Mouse (Mus musculus) myocyte (in vitro differentiated cells): Measurements from ENCODE around the gene S100a13. TPM values are rescaled to one million over a fixed set of nuclear protein-coding genes. Genes with fewer than 3 reads are reported as not detected.
A peak's percentile ranks its signal among the peaks of the same experiment; 100 is the strongest.

Experiments used
- H3K27me3 ChIP-seq: one replicate; pipeline ENCODE4 v1.6.1; 2011; ENCODE audit not compliant: control insufficient read depth, insufficient read depth, insufficient read length
- H3K36me3 ChIP-seq: one replicate; pipeline ENCODE4 v1.6.1; 2011; ENCODE audit not compliant: control insufficient read depth, insufficient read depth
- H3K4me2 ChIP-seq: one replicate; pipeline ENCODE4 v1.6.1; 2011; ENCODE audit warnings: low read depth, control low read depth
- H3K4me3 ChIP-seq: one replicate; pipeline ENCODE4 v1.5.1; 2011; ENCODE audit warnings: mild to moderate bottlenecking, control low read depth, moderate library complexity
- H3K79me2 ChIP-seq: one replicate; pipeline ENCODE4 v1.6.1; 2011; ENCODE audit not compliant: control insufficient read depth, insufficient read depth
- H3ac ChIP-seq: one replicate; pipeline ENCODE4 v1.6.1; 2011; ENCODE audit not compliant: control insufficient read depth, insufficient read length
- CEBPB ChIP-seq: IDR thresholded peaks from 2 replicates; pipeline ENCODE4 v1.6.1; 2011; ENCODE audit warnings: mild to moderate bottlenecking, moderate library complexity; ENCODE audit not compliant: poor library complexity, insufficient read depth, severe bottlenecking
- E2F4 ChIP-seq: IDR thresholded peaks from one replicate; pipeline ENCODE4 v1.6.1; 2011; ENCODE audit warnings: mild to moderate bottlenecking, control low read depth, moderate library complexity; ENCODE audit not compliant: insufficient read depth
- MAX ChIP-seq: IDR thresholded peaks from one replicate; pipeline ENCODE4 v1.6.1; 2011; ENCODE audit warnings: low read depth, mild to moderate bottlenecking, control low read depth
- MYOD1 ChIP-seq, 3 experiments: IDR thresholded peaks; one replicate each; pipeline ENCODE4 v1.6.1; 2011; ENCODE audit warnings: control low read depth in 2 of 3, low read depth in 2 of 3, mild to moderate bottlenecking in 2 of 3, moderate library complexity in 1 of 3; ENCODE audit not compliant: insufficient read length in 2 of 3, control insufficient read depth in 1 of 3
- MYOG ChIP-seq, 3 experiments: IDR thresholded peaks; one replicate each; pipeline ENCODE4 v1.6.1; 2011; ENCODE audit warnings: control low read depth in 2 of 3, low read depth in 2 of 3, mild to moderate bottlenecking in 2 of 3; ENCODE audit not compliant: insufficient read length in 2 of 3, control insufficient read depth in 1 of 3, insufficient read depth in 1 of 3
- POLR2A ChIP-seq: IDR thresholded peaks from one replicate; pipeline ENCODE4 v1.6.1; 2011; ENCODE audit warnings: low read depth, mild to moderate bottlenecking, control low read depth, moderate library complexity; ENCODE audit not compliant: insufficient read length
- POLR2AphosphoS2 ChIP-seq: IDR thresholded peaks from one replicate; pipeline ENCODE4 v1.6.1; 2011; ENCODE audit warnings: low read depth, control low read depth; ENCODE audit not compliant: insufficient read length
- REST ChIP-seq: IDR thresholded peaks from one replicate; pipeline ENCODE4 v1.6.1; 2011; ENCODE audit warnings: mild to moderate bottlenecking, control low read depth, moderate library complexity; ENCODE audit not compliant: insufficient read depth, insufficient read length
- SRF ChIP-seq: IDR thresholded peaks from one replicate; pipeline ENCODE4 v1.6.1; 2011; ENCODE audit warnings: low read depth; ENCODE audit not compliant: control insufficient read depth, insufficient read length
- TCF12 ChIP-seq: IDR thresholded peaks from one replicate; pipeline ENCODE4 v1.6.1; 2011; ENCODE audit warnings: mild to moderate bottlenecking, control low read depth; ENCODE audit not compliant: poor library complexity, insufficient read depth, severe bottlenecking
- TCF3 ChIP-seq: IDR thresholded peaks from one replicate; pipeline ENCODE4 v1.6.1; 2011; ENCODE audit warnings: low read depth, control low read depth; ENCODE audit not compliant: insufficient read length
- USF1 ChIP-seq: IDR thresholded peaks from one replicate; pipeline ENCODE4 v1.6.1; 2011; ENCODE audit warnings: low read depth, mild to moderate bottlenecking, control low read depth, moderate library complexity
- polyA plus RNA-seq: library from polyadenylated mRNA; unstranded; fragments of >200 nt; fragmentation: generic; extraction: Trizol; gene quantifications from one replicate; pipeline ENCODE4 v1.2.1, GENCODE M21; 2012; ENCODE audit warnings: missing spikeins

Gene S100a13
- polyA plus RNA-seq = 106 TPM

DNA sequence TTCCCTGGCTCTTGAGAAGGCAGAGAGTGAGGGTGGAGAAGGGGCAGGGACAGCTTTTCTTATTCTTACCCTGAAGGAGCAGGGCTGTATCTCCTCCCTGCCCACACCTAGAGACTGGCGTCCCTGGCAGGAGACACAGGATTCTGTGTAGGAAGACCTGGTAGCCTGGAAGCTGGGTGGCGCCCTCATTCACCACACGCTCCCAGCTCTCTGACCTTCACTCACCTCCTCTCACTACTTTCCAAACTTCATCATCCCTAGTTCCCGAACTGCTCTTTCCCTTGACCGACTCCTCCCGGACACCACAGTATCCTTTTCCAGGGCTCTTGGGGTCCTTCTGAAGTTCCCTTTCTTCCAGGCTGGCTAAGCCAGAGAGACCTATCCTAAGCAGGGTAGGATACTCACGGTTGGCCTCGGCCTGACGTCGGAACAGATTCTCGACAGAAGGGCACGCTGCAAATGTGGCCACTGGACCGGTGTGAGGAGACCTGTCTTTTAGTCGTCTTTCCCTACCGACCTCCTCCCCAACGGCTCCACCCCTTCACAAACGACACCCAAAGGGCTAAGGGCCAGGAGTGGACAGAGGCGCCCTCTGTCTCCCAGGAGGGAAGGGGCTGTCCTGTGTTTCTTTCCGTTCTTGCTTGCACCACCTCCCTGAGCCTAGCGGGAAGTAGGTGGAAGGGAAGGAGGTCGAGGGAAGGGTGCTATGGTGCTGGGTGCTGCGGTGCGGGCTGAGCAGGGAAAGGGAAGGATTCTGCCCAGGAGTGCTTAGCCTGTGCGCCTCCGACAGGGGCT is at the start of gene S100a13, which contains the start of gene S100a1:
Gene S100a13 (plus strand): TSS at position 640 of the 795 bp plus-strand sequence.
Gene S100a1 (minus strand): TSS at position 597 of the 795 bp plus-strand sequence.
- Histone ChIP-seq H3K4me3 (peak within 1 kb of the TSS; percentile 52), H3K36me3 (no peaks in the 10 kb centered on the region), H3K27me3 (no peaks in the 10 kb centered on the region), H3K4me2 (peak within 1 kb of the TSS; percentile 96), H3K79me2 (peaks cover 1% of the 10 kb centered on the region), H3ac (peak within 1 kb of the TSS; percentile 64)
- no peak for TF ChIP-seq POLR2AphosphoS2
- TF ChIP-seq MYOG (IDR thresholded peaks at IDR 0.05; ENCODE audit: control insufficient read depth in 1 of 3, insufficient read depth in 1 of 3, insufficient read length in 2 of 3, low read depth in 2 of 3) = peak in 1 of 3 experiments; percentile 16
- no peak for TF ChIP-seq E2F4
- peak; percentile 66 for TF ChIP-seq POLR2A
- TF ChIP-seq MYOD1 (IDR thresholded peaks at IDR 0.05; ENCODE audit: control insufficient read depth in 1 of 3, insufficient read length in 2 of 3, low read depth in 2 of 3) = no peak
- TF ChIP-seq TCF3 = no peak
- no peak for TF ChIP-seq MAX
- no peak for TF ChIP-seq CEBPB
- no peak for TF ChIP-seq TCF12

DNA sequence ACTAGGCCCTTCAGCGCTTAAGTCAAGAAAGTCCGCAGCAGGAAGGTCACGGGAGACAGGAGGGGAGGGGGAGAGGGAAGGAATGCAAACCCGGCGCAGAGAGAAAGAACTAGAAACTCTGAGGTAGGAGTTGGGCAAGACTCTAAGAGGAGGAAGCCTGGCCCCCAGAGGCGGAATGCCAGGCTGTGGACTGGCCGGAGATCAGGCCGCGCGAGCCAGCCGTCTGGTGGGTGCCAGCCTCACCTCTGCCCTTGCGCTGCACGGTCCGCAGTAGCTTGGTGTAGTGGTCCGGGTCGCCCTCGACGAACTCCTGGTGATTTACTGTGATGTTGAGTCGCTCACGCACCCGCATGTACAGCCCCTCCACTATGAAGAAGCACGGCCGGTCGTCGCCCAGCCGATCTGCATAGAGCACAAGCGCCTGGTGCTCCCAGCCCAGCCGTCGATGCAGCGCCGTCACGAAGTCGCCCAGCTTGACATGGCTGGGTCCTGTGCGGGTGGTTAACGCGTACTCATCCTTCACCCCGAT is 49.6 kb upstream of the S100a13 start:
- Histone ChIP-seq H3K79me2 (no peaks in the 10 kb centered on the region), H3K36me3 (no peaks in the 10 kb centered on the region), H3K4me3 (no peak overlapping the region), H3ac (no peak overlapping the region), H3K27me3 (peaks cover 15% of the 10 kb centered on the region), H3K4me2 (no peak overlapping the region)
- no peak for TF ChIP-seq POLR2AphosphoS2
- TF ChIP-seq MAX = no peak
- TF ChIP-seq MYOD1 (IDR thresholded peaks at IDR 0.05; ENCODE audit: control insufficient read depth in 1 of 3, insufficient read length in 2 of 3, low read depth in 2 of 3) = no peak
- TF ChIP-seq USF1 = no peak
- no peak for TF ChIP-seq REST
- TF ChIP-seq TCF3 = no peak
- no peak for TF ChIP-seq E2F4
- no peak for TF ChIP-seq POLR2A
- TF ChIP-seq TCF12 = no peak
- no peak for TF ChIP-seq MYOG (IDR thresholded peaks at IDR 0.05; ENCODE audit: control insufficient read depth in 1 of 3, insufficient read depth in 1 of 3, insufficient read length in 2 of 3, low read depth in 2 of 3)
- no peak for TF ChIP-seq SRF
- no peak for TF ChIP-seq CEBPB

DNA sequence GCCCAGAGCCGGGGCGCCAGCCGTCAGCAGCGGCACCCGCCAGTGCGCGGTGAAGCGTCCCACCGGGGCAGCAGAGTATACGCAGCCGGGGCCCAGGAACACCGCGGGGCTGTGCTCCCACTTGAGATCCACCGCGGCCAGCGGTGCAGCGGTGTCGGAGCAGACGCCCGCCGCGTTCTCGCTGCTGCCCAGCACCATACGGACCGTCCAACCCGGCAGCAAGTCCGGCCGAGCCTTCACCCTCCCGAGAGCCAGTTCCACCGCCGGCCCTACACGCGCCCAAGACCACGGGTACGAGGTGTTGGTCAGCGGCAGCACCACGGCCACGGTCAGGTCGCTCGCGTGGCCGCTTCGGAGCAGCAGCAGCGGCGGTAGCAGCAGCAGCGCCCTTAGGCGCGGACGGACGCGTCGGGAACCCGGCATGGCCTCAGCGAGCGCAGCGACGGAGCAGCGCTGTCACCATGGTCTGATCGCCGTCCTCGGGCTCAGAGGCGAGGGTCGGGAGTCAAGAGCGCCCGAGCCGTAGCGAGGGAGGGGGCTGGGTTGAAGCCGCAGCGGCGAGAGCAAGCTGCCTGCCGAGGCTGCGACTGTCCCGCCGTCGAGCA is 49.1 kb upstream of the S100a13 start:
- no peak for TF ChIP-seq REST
- TF ChIP-seq MYOG (IDR thresholded peaks at IDR 0.05; ENCODE audit: control insufficient read depth in 1 of 3, insufficient read depth in 1 of 3, insufficient read length in 2 of 3, low read depth in 2 of 3) = peak in 1 of 3 experiments; percentile 1
- Histone ChIP-seq H3K36me3 (no peaks in the 10 kb centered on the region), H3K79me2 (no peaks in the 10 kb centered on the region), H3K4me2 (peak overlapping the region; percentile 92), H3ac (no peak overlapping the region), H3K27me3 (peaks cover 15% of the 10 kb centered on the region), H3K4me3 (peak overlapping the region; percentile 19)

DNA sequence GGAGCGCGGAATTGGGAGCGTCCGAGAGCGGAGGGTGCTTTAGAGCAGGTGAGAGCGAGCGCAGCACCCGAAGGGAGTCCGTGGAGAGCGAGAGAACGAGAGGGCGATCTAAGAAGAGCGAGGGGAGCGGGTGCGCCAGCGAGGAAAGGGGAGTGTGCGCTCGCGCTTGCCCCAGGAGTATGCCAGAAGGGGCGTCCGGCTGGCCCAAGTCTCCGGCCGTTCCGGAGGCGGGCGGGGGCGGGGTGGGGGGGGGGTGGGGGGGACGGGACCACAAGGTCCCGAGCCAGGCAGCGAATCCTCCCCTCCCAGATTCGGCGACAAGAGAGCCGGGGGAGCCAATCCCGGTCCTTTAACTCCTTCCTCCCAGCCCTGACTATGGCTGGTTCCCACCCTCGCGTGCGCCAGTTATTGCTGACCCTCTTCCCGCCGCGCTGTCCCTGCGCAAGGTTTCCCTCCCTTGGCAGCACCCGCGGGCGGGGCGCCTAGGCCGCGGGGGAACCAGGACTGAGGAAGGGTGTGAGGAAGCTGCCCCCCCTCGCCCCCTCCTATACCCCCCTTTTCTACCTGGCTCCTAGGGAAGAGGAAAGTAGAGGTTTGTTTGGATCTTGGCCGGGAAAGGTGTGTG is 48.4 kb upstream of the S100a13 start, which contains the start of gene Npr1:
Gene Npr1 (minus strand): TSS at position 181 of the 625 bp plus-strand sequence.
- Histone ChIP-seq H3K4me3 (peak within 1 kb of the TSS; percentile 19), H3K4me2 (peak within 1 kb of the TSS; percentile 92), H3K79me2 (no peaks in the 10 kb centered on the region), H3K36me3 (no peaks in the 10 kb centered on the region), H3K27me3 (peaks cover 15% of the 10 kb centered on the region), H3ac (no peak within 1 kb of the TSS)
- TF ChIP-seq TCF3 (no peak), MYOD1 (IDR thresholded peaks at IDR 0.05; ENCODE audit: control insufficient read depth in 1 of 3, insufficient read length in 2 of 3, low read depth in 2 of 3) (no peak), MYOG (IDR thresholded peaks at IDR 0.05; ENCODE audit: control insufficient read depth in 1 of 3, insufficient read depth in 1 of 3, insufficient read length in 2 of 3, low read depth in 2 of 3) (no peak), TCF12 (no peak), REST (no peak), SRF (no peak), CEBPB (no peak), MAX (no peak), POLR2AphosphoS2 (no peak)
